Mouse (Mus musculus) ES-E14 (cell line): ENCODE measurements around the gene Zc3h12a. TPM values are rescaled to one million over a fixed set of nuclear protein-coding genes. Genes with fewer than 3 reads are reported as not detected.

ENCODE experiments used
- DNase-seq: peaks from one replicate; pipeline ENCODE4 v3.0.0-alpha.2; 2013; ENCODE audit warnings: low read depth, low spot score
- H3K27ac ChIP-seq: 2 replicates; pipeline ENCODE4 v1.5.1; 2012; ENCODE audit warnings: low read depth, mild to moderate bottlenecking, low read length, moderate library complexity, mixed read lengths; ENCODE audit not compliant: poor library complexity, insufficient read depth, severe bottlenecking
- H3K36me3 ChIP-seq: 2 replicates; pipeline ENCODE4 v1.6.1; 2012; ENCODE audit warnings: mild to moderate bottlenecking, low read length, moderate library complexity, mixed read lengths; ENCODE audit not compliant: control insufficient read depth, poor library complexity, insufficient read depth, severe bottlenecking
- H3K4me1 ChIP-seq, 2 experiments: fragments of 150-350 bp in 1 of 2; sonication (generic) in 1 of 2; 2 replicates each; pipeline ENCODE4 v1.6.1; 2012; ENCODE audit warnings: low read length in 2 of 2, mild to moderate bottlenecking in 1 of 2, mixed read lengths in 1 of 2; ENCODE audit not compliant: control insufficient read depth in 2 of 2, insufficient read depth in 2 of 2, poor library complexity in 1 of 2
- H3K4me3 ChIP-seq, 2 experiments: fragments of 150-350 bp in 1 of 2; sonication (generic) in 1 of 2; 2 replicates each; pipeline ENCODE4 v1.5.1; 2012; ENCODE audit warnings: low read length in 2 of 2, low read depth in 1 of 2, mild to moderate bottlenecking in 1 of 2, mixed read lengths in 1 of 2; ENCODE audit not compliant: insufficient read depth in 1 of 2, poor library complexity in 1 of 2, severe bottlenecking in 1 of 2
- H3K9ac ChIP-seq: 2 replicates; pipeline ENCODE4 v1.6.1; 2012; ENCODE audit warnings: low read depth, mild to moderate bottlenecking, low read length, mixed read lengths; ENCODE audit not compliant: poor library complexity, insufficient read depth, severe bottlenecking
- H3K9me3 ChIP-seq: fragments of 150-350 bp; sonication (generic); 2 replicates; pipeline ENCODE4 v1.6.1; 2012; ENCODE audit warnings: low read depth, mild to moderate bottlenecking, low read length; ENCODE audit not compliant: control insufficient read depth, insufficient read depth
- CHD2 ChIP-seq: IDR thresholded peaks from 2 replicates; pipeline ENCODE4 v1.6.1; 2014; ENCODE audit warnings: mild to moderate bottlenecking, low read depth, low read length, inconsistent platforms
- HCFC1 ChIP-seq: IDR thresholded peaks from 2 replicates; pipeline ENCODE4 v1.6.1; 2012; ENCODE audit warnings: low read length, inconsistent platforms, borderline replicate concordance; ENCODE audit not compliant: insufficient read depth
- MAFK ChIP-seq: IDR thresholded peaks from 2 replicates; pipeline ENCODE4 v1.6.1; 2014; ENCODE audit warnings: mild to moderate bottlenecking, low read depth, low read length, inconsistent platforms; ENCODE audit not compliant: insufficient read depth
- ZC3H11A ChIP-seq: IDR thresholded peaks from 2 replicates; pipeline ENCODE4 v1.6.1; 2012; ENCODE audit warnings: low read depth, mild to moderate bottlenecking, inconsistent platforms, low read length, borderline replicate concordance
- ZNF384 ChIP-seq: IDR thresholded peaks from 2 replicates; pipeline ENCODE4 v1.6.1; 2012; ENCODE audit warnings: low read depth, low read length, inconsistent platforms
- in situ Hi-C, 2 experiments: fragments of 600-800 bp; cut with MboI; formaldehyde crosslinking; loops; one replicate each; pipeline ENCODE4 v1.15.1; 2025; ENCODE audit warnings: low sequenced_read_pairs in 2 of 2, inconsistent platforms in 1 of 2; ENCODE audit not compliant: unreplicated experiment in 2 of 2
- total RNA-seq: library from RNA; depleted of rRNA; stranded (reverse); fragments of 300-350 nt; gene quantifications from 2 replicates; pipeline ENCODE4 v1.2.3, GENCODE M21; 2012

Zc3h12a gene
- total RNA-seq, 1 experiment = 4.9 TPM

GRCm38 (mm10) chr4:125126761-125127160 lies 879 bp downstream of the Zc3h12a start:
- peaks cover 15 to 34% of the 10 kb centered on the region in 2 experiments; a peak in 3 of 4 replicates for H3K4me1 ChIP-seq
- no peak overlapping the region for H3K27ac ChIP-seq
- peak overlapping the region; percentile 58; the same call in 1 of the 2 replicates for H3K9ac ChIP-seq

GRCm38 (mm10) chr4:125126186-125126585 lies 1.5 kb downstream of the Zc3h12a start:
- H3K36me3 ChIP-seq = peaks cover 6% of the 10 kb centered on the region; the same call in 1 of the 2 replicates
- TF ChIP-seq ZNF384 (no peak), HCFC1 (no peak), MAFK (no peak), CHD2 (no peak), ZC3H11A (no peak)
- no peak overlapping the region for H3K27ac ChIP-seq
- H3K9ac ChIP-seq = peak overlapping the region; percentile 20; the same call in 1 of the 2 replicates
- in situ Hi-C loops = no loop called here
- H3K9me3 ChIP-seq = no peaks in the 10 kb centered on the region
- peaks cover 15 to 33% of the 10 kb centered on the region in 2 experiments; a peak in 3 of 4 replicates for H3K4me1 ChIP-seq
- peak overlapping the region in 1 of 2 experiments; percentile 79; a peak in 1 of 4 replicates for H3K4me3 ChIP-seq
- DNase-seq = no peak

More at GRCm38 (mm10) chr4:125126761-125127160, 879 bp downstream of the Zc3h12a start:
- Histone ChIP-seq H3K4me3 (peak overlapping the region; percentile 79 to 82; a peak in 3 of 4 replicates), H3K36me3 (peaks cover 4% of the 10 kb centered on the region; the same call in 1 of the 2 replicates), H3K9me3 (no peaks in the 10 kb centered on the region)
- DNase-seq = no peak
- TF ChIP-seq ZC3H11A = no peak
- no peak for TF ChIP-seq ZNF384
- no peak for TF ChIP-seq MAFK
- TF ChIP-seq CHD2 = no peak
- TF ChIP-seq HCFC1 = no peak
- in situ Hi-C loops = no loop called here

GRCm38 (mm10) chr4:125125361-125125921 lies 2.2 kb downstream of the Zc3h12a start:
- Histone ChIP-seq H3K4me1 (peaks cover 15 to 32% of the 10 kb centered on the region in 2 experiments; a peak in 3 of 4 replicates), H3K9me3 (no peaks in the 10 kb centered on the region), H3K27ac (peak overlapping the region; percentile 72), H3K9ac (peak overlapping the region; percentile 31), H3K36me3 (peaks cover 12% of the 10 kb centered on the region), H3K4me3 (peak overlapping the region; percentile 18 to 20; a peak in 3 of 4 replicates)
- no peak for TF ChIP-seq MAFK
- no peak for TF ChIP-seq ZC3H11A
- no peak for TF ChIP-seq HCFC1
- TF ChIP-seq ZNF384 = no peak
- TF ChIP-seq CHD2 = no peak
- in situ Hi-C loops = no loop called here
- no peak for DNase-seq

- Histone ChIP-seq H3K36me3 (peaks cover 20% of the 10 kb centered on the region), H3K27ac (peak overlapping the region; percentile 72), H3K9ac (peak overlapping the region; percentile 31; the same call in 1 of the 2 replicates), H3K4me3 (peak overlapping the region; percentile 2 to 20; a peak in 3 of 4 replicates), H3K9me3 (no peaks in the 10 kb centered on the region), H3K4me1 (peaks cover 15 to 32% of the 10 kb centered on the region in 2 experiments; a peak in 3 of 4 replicates)
- in situ Hi-C loops = no loop called here
- TF ChIP-seq MAFK (no peak), ZNF384 (no peak), CHD2 (no peak)
- DNase-seq = no peak
Observed at GRCm38 (mm10) chr4:125124424-125125209, 3.0 kb downstream of the Zc3h12a start.
